Mouse (Mus musculus): ENCODE measurements around the gene Hcfc1. TPM values are rescaled to one million over a fixed set of nuclear protein-coding genes. Genes with fewer than 3 reads are reported as not detected.

Gene Hcfc1
- polyA plus RNA-seq, 1 experiment from 2014 or later: 81.9 TPM

- H3K9me3 ChIP-seq: no peaks in the 10 kb centered on the region
- no peaks in the 10 kb centered on the region for H3K4me1 ChIP-seq
- H3K27ac ChIP-seq (replicated peaks): no peak within 1 kb of the TSS
- 0 out of 2 replicates have a peak within 1 kb of the TSS, but pooled peaks have one; percentile 7 for H3K4me2 ChIP-seq (replicated peaks)
- H3K4me3 ChIP-seq: 0 out of 2 replicates have a peak within 1 kb of the TSS, but pooled peaks have one; percentile 4
- ATAC-seq (ENCODE audit: low FRiP score, low read depth): no peak
- no peaks in the 10 kb centered on the region for H3K36me3 ChIP-seq
- 40% methylated on average over 17 of the region's 17 CpGs for WGBS
- no peaks in the 10 kb centered on the region for H3K27me3 ChIP-seq
- H3K9ac ChIP-seq (replicated peaks): no peak within 1 kb of the TSS
These were observed 35.6 kb downstream of the Hcfc1 start, which contains the start of gene Renbp for GRCm38 (mm10) chrX:73930402-73931062. TSS of gene Renbp (minus strand) at chrX:73930850.

- peak overlapping the region; percentile 65 for H3K4me2 ChIP-seq (replicated peaks)
- H3K27me3 ChIP-seq: no peaks in the 10 kb centered on the region
- H3K36me3 ChIP-seq: peaks cover 21% of the 10 kb centered on the region; the same call in 1 of the 2 replicates
- 75% methylated on average over 8 of the region's 8 CpGs for WGBS
- peaks cover 7% of the 10 kb centered on the region for H3K4me1 ChIP-seq
- no peaks in the 10 kb centered on the region for H3K9me3 ChIP-seq
- H3K4me3 ChIP-seq: peak overlapping the region; percentile 58
- H3K27ac ChIP-seq (replicated peaks): peak overlapping the region; percentile 68; the same call in 1 of the 2 replicates
- peak overlapping the region; percentile 51 for H3K9ac ChIP-seq (replicated peaks)
- ATAC-seq (ENCODE audit: low FRiP score, low read depth): no peak
These were observed 43.6 kb downstream of the Hcfc1 start for GRCm38 (mm10) chrX:73922550-73922882.

GRCm38 (mm10) chrX:73921823-73922549 lies 44.2 kb downstream of the Hcfc1 start, which contains the start of the genes Arhgap4 and Naa10:
TSS of gene Arhgap4 (minus strand) at chrX:73921870.
TSS of gene Naa10 (minus strand) at chrX:73921944.
- H3K9ac ChIP-seq (replicated peaks): peak within 1 kb of the TSS; percentile 69
- peak; percentile 97 for ATAC-seq (ENCODE audit: low FRiP score, low read depth)
- no peaks in the 10 kb centered on the region for H3K9me3 ChIP-seq
- peak within 1 kb of the TSS; percentile 65 for H3K4me2 ChIP-seq (replicated peaks)
- H3K4me3 ChIP-seq: peak within 1 kb of the TSS; percentile 58
- peaks cover 7% of the 10 kb centered on the region for H3K4me1 ChIP-seq
- peak within 1 kb of the TSS; percentile 71 for H3K27ac ChIP-seq (replicated peaks)
- no peaks in the 10 kb centered on the region for H3K27me3 ChIP-seq
- WGBS: 21% methylated on average over 42 of the region's 43 CpGs
- H3K36me3 ChIP-seq: peaks cover 27% of the 10 kb centered on the region

- Histone ChIP-seq H3K36me3 (peaks cover 28% of the 10 kb centered on the region), H3K27ac (replicated peaks) (peak overlapping the region; percentile 71; the same call in 1 of the 2 replicates), H3K4me2 (replicated peaks) (peak overlapping the region; percentile 65), H3K27me3 (no peaks in the 10 kb centered on the region), H3K4me3 (peak overlapping the region; percentile 58), H3K9me3 (no peaks in the 10 kb centered on the region), H3K4me1 (peaks cover 7% of the 10 kb centered on the region), H3K9ac (replicated peaks) (peak overlapping the region; percentile 69)
- ATAC-seq (ENCODE audit: low FRiP score, low read depth): peak; percentile 32; the same call in 1 of the 2 replicates
- 23% methylated on average over 34 of the region's 34 CpGs for WGBS
These were observed 44.8 kb downstream of the Hcfc1 start for GRCm38 (mm10) chrX:73921285-73921822.

- H3K9me3 ChIP-seq: no peaks in the 10 kb centered on the region
- peaks cover 7% of the 10 kb centered on the region for H3K4me1 ChIP-seq
- peaks cover 28% of the 10 kb centered on the region for H3K36me3 ChIP-seq
- no peaks in the 10 kb centered on the region for H3K27me3 ChIP-seq
- no peak overlapping the region for H3K9ac ChIP-seq (replicated peaks)
- no peak overlapping the region for H3K27ac ChIP-seq (replicated peaks)
- H3K4me2 ChIP-seq (replicated peaks): no peak overlapping the region
- no peak overlapping the region for H3K4me3 ChIP-seq
- 85% methylated on average over 5 of the region's 5 CpGs for WGBS
- ATAC-seq (ENCODE audit: low FRiP score, low read depth): no peak
These were observed 47.5 kb downstream of the Hcfc1 start for GRCm38 (mm10) chrX:73918631-73919030.

- Histone ChIP-seq H3K4me2 (replicated peaks) (no peak overlapping the region), H3K27me3 (no peaks in the 10 kb centered on the region), H3K27ac (replicated peaks) (no peak overlapping the region), H3K9ac (replicated peaks) (no peak overlapping the region), H3K4me1 (peaks cover 7% of the 10 kb centered on the region), H3K36me3 (peaks cover 28% of the 10 kb centered on the region), H3K9me3 (no peaks in the 10 kb centered on the region), H3K4me3 (no peak overlapping the region)
- WGBS: 75% methylated on average over 8 of the region's 8 CpGs
- ATAC-seq (ENCODE audit: low FRiP score, low read depth): no peak
These were observed 49.2 kb downstream of the Hcfc1 start for GRCm38 (mm10) chrX:73916945-73917344.

GRCm38 (mm10) chrX:73914827-73915703 lies 51.1 kb downstream of the Hcfc1 start:
- peak; percentile 98 for ATAC-seq (ENCODE audit: low FRiP score, low read depth)
- H3K36me3 ChIP-seq: peaks cover 28% of the 10 kb centered on the region
- H3K9ac ChIP-seq (replicated peaks): no peak overlapping the region
- no peaks in the 10 kb centered on the region; the same call in 1 of the 2 replicates for H3K27me3 ChIP-seq
- peak overlapping the region; percentile 21 for H3K4me3 ChIP-seq
- H3K27ac ChIP-seq (replicated peaks): peak overlapping the region; percentile 73
- 30% methylated on average over 31 of the region's 31 CpGs for WGBS
- no peaks in the 10 kb centered on the region for H3K9me3 ChIP-seq
- H3K4me1 ChIP-seq: no peaks in the 10 kb centered on the region
- H3K4me2 ChIP-seq (replicated peaks): peak overlapping the region; percentile 42

- no peak for ATAC-seq (ENCODE audit: low FRiP score, low read depth)
- WGBS: 76% methylated on average over 2 of the region's 2 CpGs
- no peaks in the 10 kb centered on the region; the same call in 1 of the 2 replicates for H3K27me3 ChIP-seq
These were observed 54.6 kb downstream of the Hcfc1 start for GRCm38 (mm10) chrX:73911588-73911987.

GRCm38 (mm10) chrX:73911156-73911555 lies 55.0 kb downstream of the Hcfc1 start:
- H3K4me3 ChIP-seq: peak overlapping the region; percentile 10; the same call in 1 of the 2 replicates
- H3K4me2 ChIP-seq (replicated peaks): peak overlapping the region; percentile 38
- ATAC-seq (ENCODE audit: low FRiP score, low read depth): no peak
- no peaks in the 10 kb centered on the region for H3K36me3 ChIP-seq
- H3K27ac ChIP-seq (replicated peaks): no peak overlapping the region
- no peak overlapping the region for H3K9ac ChIP-seq (replicated peaks)
- no peaks in the 10 kb centered on the region; the same call in 1 of the 2 replicates for H3K27me3 ChIP-seq
- H3K9me3 ChIP-seq: no peaks in the 10 kb centered on the region
- whole genome bisulfite sequencing: 23% methylated on average over 19 of the region's 26 CpGs
- H3K4me1 ChIP-seq: no peaks in the 10 kb centered on the region

More at GRCm38 (mm10) chrX:73911588-73911987, 54.6 kb downstream of the Hcfc1 start:
- Histone ChIP-seq H3K4me1 (no peaks in the 10 kb centered on the region), H3K4me2 (replicated peaks) (no peak overlapping the region), H3K4me3 (no peak overlapping the region), H3K27ac (replicated peaks) (no peak overlapping the region), H3K36me3 (no peaks in the 10 kb centered on the region), H3K9ac (replicated peaks) (no peak overlapping the region), H3K9me3 (no peaks in the 10 kb centered on the region)

GRCm38 (mm10) chrX:73910451-73910850 lies 55.7 kb downstream of the Hcfc1 start:
- H3K4me3 ChIP-seq: no peak overlapping the region
- no peak for ATAC-seq (ENCODE audit: low FRiP score, low read depth)
- H3K9me3 ChIP-seq: no peaks in the 10 kb centered on the region
- H3K4me1 ChIP-seq: no peaks in the 10 kb centered on the region
- no peak overlapping the region for H3K27ac ChIP-seq (replicated peaks)
- H3K27me3 ChIP-seq: no peaks in the 10 kb centered on the region; the same call in 1 of the 2 replicates
- no peak overlapping the region for H3K4me2 ChIP-seq (replicated peaks)
- H3K9ac ChIP-seq (replicated peaks): no peak overlapping the region
- H3K36me3 ChIP-seq: no peaks in the 10 kb centered on the region

GRCm38 (mm10) chrX:73910049-73910448 lies 56.1 kb downstream of the Hcfc1 start:
- Histone ChIP-seq H3K9me3 (no peaks in the 10 kb centered on the region), H3K27ac (replicated peaks) (no peak overlapping the region), H3K4me1 (no peaks in the 10 kb centered on the region), H3K4me3 (no peak overlapping the region), H3K9ac (replicated peaks) (no peak overlapping the region), H3K4me2 (replicated peaks) (no peak overlapping the region), H3K27me3 (no peaks in the 10 kb centered on the region; the same call in 1 of the 2 replicates), H3K36me3 (no peaks in the 10 kb centered on the region)
- no peak for ATAC-seq (ENCODE audit: low FRiP score, low read depth)
- WGBS: 72% methylated on average over 1 of the region's 1 CpGs
